Mouse (Mus musculus): ENCODE measurements around the gene Gm43064. TPM values are rescaled to one million over a fixed set of nuclear protein-coding genes. Genes with fewer than 3 reads are reported as not detected.
"Not testable (repeated sequence)": the region's sequence is repeated elsewhere in the genome, so short reads cannot be mapped to it uniquely, and the experiment has no call there.

The Gm43064 gene
- total RNA-seq, 1 experiment: 0.76 TPM

DNA sequence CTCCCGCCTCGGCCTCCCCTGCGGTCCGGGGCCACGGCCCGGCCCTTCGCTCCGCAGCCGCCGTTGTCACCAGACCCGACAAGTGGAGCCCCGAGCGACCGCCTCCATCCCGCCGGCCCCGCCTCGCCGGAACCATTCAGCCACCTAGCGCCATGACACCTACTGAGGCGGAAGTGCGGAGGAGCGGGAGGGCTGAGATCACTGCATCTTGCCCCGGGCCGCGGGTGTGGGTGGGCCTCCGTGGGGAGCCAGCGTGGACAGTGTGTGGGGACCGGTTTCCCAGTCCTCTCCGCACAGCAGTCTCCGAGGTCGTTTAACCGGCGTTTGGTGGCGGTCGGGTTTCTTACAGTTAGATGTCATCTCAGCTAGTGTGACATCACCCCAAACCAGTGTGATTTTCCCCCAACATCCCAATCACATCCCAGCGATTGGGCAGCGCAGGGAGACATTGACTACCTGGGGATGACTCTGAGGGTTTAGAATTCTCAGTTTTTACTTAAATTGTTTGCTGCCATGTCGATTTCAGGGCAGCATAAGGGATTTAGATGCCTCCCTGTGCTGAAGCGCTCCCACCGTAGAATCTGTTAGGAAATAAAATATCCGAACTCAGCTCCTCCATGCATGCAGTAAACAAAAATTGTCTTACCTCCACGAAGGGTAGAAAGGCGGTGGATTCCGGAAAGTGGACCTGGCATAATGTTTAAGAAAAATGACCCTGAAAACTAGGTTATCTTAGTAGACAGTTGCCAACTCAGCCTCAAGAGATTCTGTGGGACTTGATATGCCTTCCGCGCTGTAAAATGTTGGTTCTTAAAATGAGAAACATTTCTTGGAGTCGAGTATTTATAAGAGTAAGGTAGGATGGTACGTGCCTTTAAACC is 17.9 kb upstream of the Gm43064 start, which contains the start of gene Hipk1:
Hipk1 (minus strand) TSS at position 334 of the 881 bp plus-strand sequence.
- no peak within 1 kb of the TSS; the same call in none of the 2 replicates for H3K27ac ChIP-seq (ENCODE audit: insufficient read depth, low read depth, low read length, poor library complexity, severe bottlenecking)
- in situ Hi-C loops (cut with MboI; ENCODE audit: low sequenced_read_pairs in 2 of 2, unreplicated experiment in 2 of 2): no loop called here
- peak; percentile 84 for DNase-seq (ENCODE audit: low read depth, low spot score)
- peak within 1 kb of the TSS; percentile 82 to 95 for H3K4me3 ChIP-seq (ENCODE audit: insufficient read depth in 1 of 2, low read depth in 1 of 2, low read length in 2 of 2, poor library complexity in 1 of 2, severe bottlenecking in 1 of 2)
- peak within 1 kb of the TSS; percentile 84 for H3K9ac ChIP-seq (ENCODE audit: insufficient read depth, low read depth, low read length, poor library complexity, severe bottlenecking)
- no peaks in the 10 kb centered on the region for H3K36me3 ChIP-seq (ENCODE audit: control insufficient read depth, insufficient read depth, low read length, poor library complexity, severe bottlenecking)
- H3K4me1 ChIP-seq (ENCODE audit: control insufficient read depth in 2 of 2, insufficient read depth in 2 of 2, low read length in 2 of 2, poor library complexity in 1 of 2): peaks cover 4 to 7% of the 10 kb centered on the region in 2 experiments; a peak in 3 of 4 replicates
- TF ChIP-seq ZC3H11A (IDR thresholded peaks at IDR 0.05; ENCODE audit: borderline replicate concordance, low read depth, low read length): no peak
- peak; percentile 68 for TF ChIP-seq HCFC1 (IDR thresholded peaks at IDR 0.05; ENCODE audit: borderline replicate concordance, insufficient read depth, low read length)
- no peaks in the 10 kb centered on the region for H3K9me3 ChIP-seq (ENCODE audit: control insufficient read depth, insufficient read depth, low read depth, low read length)

DNA sequence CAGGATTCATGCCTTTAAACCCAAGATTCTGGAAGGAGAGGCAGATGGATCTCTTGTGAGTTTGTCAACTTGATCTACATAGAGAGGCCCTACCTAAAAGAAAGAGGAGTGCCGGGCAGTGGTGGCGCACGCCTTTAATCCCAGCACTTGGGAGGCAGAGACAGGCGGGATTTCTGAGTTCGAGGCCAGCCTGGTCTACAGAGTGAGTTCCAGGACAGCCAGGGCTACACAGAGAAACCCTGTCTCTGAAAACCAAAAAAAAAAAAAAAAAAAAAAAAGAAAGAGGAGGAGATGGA is 17.3 kb upstream of the Gm43064 start:
- in situ Hi-C loops (cut with MboI; ENCODE audit: low sequenced_read_pairs in 2 of 2, unreplicated experiment in 2 of 2); H3K4me1 ChIP-seq (ENCODE audit: control insufficient read depth in 2 of 2, insufficient read depth in 2 of 2, low read length in 2 of 2, poor library complexity in 1 of 2); DNase-seq (ENCODE audit: low read depth, low spot score); H3K36me3 ChIP-seq (ENCODE audit: control insufficient read depth, insufficient read depth, low read length, poor library complexity, severe bottlenecking); H3K27ac ChIP-seq (ENCODE audit: insufficient read depth, low read depth, low read length, poor library complexity, severe bottlenecking); H3K9me3 ChIP-seq (ENCODE audit: control insufficient read depth, insufficient read depth, low read depth, low read length); H3K9ac ChIP-seq (ENCODE audit: insufficient read depth, low read depth, low read length, poor library complexity, severe bottlenecking): not testable (repeated sequence)
- H3K4me3 ChIP-seq (ENCODE audit: insufficient read depth in 1 of 2, low read depth in 1 of 2, low read length in 2 of 2, poor library complexity in 1 of 2, severe bottlenecking in 1 of 2): peak overlapping the region; percentile 82 to 89; a peak in 3 of 4 replicates

DNA sequence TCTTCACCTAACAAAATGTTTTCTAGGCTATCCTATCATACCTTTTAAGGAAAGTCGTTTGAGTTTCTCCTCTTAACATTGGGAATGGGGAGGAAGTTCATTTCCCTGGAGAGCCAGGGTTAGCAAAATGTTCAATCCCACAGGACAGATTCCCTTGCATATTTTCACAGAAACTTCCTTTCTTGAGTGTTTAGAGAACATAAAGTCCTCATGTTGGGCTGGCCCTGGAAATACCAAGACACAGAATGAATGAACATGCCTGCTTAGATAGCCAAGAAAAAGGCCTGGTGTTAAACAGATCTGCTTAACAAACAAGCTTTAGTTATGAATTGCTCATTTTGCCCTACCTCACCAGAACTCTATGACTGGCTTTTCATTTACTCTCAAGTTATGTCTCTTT is 16.8 kb upstream of the Gm43064 start:
- no peak for DNase-seq (ENCODE audit: low read depth, low spot score)
- H3K4me1 ChIP-seq (ENCODE audit: control insufficient read depth in 2 of 2, insufficient read depth in 2 of 2, low read length in 2 of 2, poor library complexity in 1 of 2): peaks cover 2 to 6% of the 10 kb centered on the region in 2 experiments; a peak in 2 of 4 replicates
- in situ Hi-C loops (cut with MboI; ENCODE audit: low sequenced_read_pairs in 2 of 2, unreplicated experiment in 2 of 2): no loop called here
- no peak overlapping the region for H3K9ac ChIP-seq (ENCODE audit: insufficient read depth, low read depth, low read length, poor library complexity, severe bottlenecking)
- no peak overlapping the region for H3K27ac ChIP-seq (ENCODE audit: insufficient read depth, low read depth, low read length, poor library complexity, severe bottlenecking)
- no peaks in the 10 kb centered on the region for H3K36me3 ChIP-seq (ENCODE audit: control insufficient read depth, insufficient read depth, low read length, poor library complexity, severe bottlenecking)
- no peak overlapping the region for H3K4me3 ChIP-seq (ENCODE audit: insufficient read depth in 1 of 2, low read depth in 1 of 2, low read length in 2 of 2, poor library complexity in 1 of 2, severe bottlenecking in 1 of 2)
- no peaks in the 10 kb centered on the region for H3K9me3 ChIP-seq (ENCODE audit: control insufficient read depth, insufficient read depth, low read depth, low read length)
- TF ChIP-seq ZNF384 (IDR thresholded peaks at IDR 0.05; ENCODE audit: low read depth, low read length) (no peak), MAFK (IDR thresholded peaks at IDR 0.05; ENCODE audit: insufficient read depth, low read depth, low read length) (no peak), ZC3H11A (IDR thresholded peaks at IDR 0.05; ENCODE audit: borderline replicate concordance, low read depth, low read length) (no peak), CHD2 (IDR thresholded peaks at IDR 0.05; ENCODE audit: low read depth, low read length) (no peak), HCFC1 (IDR thresholded peaks at IDR 0.05; ENCODE audit: borderline replicate concordance, insufficient read depth, low read length) (no peak)

DNA sequence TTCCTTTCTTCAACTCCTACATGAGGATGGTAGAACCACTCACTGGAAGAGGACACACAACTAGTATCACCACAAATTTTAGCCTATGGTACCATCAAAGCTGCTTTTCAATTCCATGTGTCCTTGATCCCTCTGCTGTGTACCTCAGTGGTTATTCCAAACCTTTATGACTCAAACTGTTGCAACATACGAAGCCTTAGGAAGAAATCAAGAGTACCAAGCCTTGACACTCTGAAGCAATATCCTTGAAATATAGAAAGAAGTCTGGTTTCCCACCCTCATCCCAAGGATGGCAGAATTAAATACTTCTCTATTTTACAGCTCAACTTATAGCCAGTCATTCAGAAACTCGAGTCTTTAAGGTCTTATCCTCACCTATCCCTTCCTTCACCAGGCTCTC is 13.0 kb upstream of the Gm43064 start:
- Histone ChIP-seq H3K9me3 (ENCODE audit: control insufficient read depth, insufficient read depth, low read depth, low read length) (no peaks in the 10 kb centered on the region), H3K27ac (ENCODE audit: insufficient read depth, low read depth, low read length, poor library complexity, severe bottlenecking) (no peak overlapping the region), H3K4me3 (ENCODE audit: insufficient read depth in 1 of 2, low read depth in 1 of 2, low read length in 2 of 2, poor library complexity in 1 of 2, severe bottlenecking in 1 of 2) (no peak overlapping the region), H3K36me3 (ENCODE audit: control insufficient read depth, insufficient read depth, low read length, poor library complexity, severe bottlenecking) (no peaks in the 10 kb centered on the region), H3K4me1 (ENCODE audit: control insufficient read depth in 2 of 2, insufficient read depth in 2 of 2, low read length in 2 of 2, poor library complexity in 1 of 2) (no peaks in the 10 kb centered on the region), H3K9ac (ENCODE audit: insufficient read depth, low read depth, low read length, poor library complexity, severe bottlenecking) (no peak overlapping the region)
- in situ Hi-C loops (cut with MboI; ENCODE audit: low sequenced_read_pairs in 2 of 2, unreplicated experiment in 2 of 2): no loop called here
- TF ChIP-seq HCFC1 (IDR thresholded peaks at IDR 0.05; ENCODE audit: borderline replicate concordance, insufficient read depth, low read length): no peak
- TF ChIP-seq CHD2 (IDR thresholded peaks at IDR 0.05; ENCODE audit: low read depth, low read length): no peak
- no peak for TF ChIP-seq ZNF384 (IDR thresholded peaks at IDR 0.05; ENCODE audit: low read depth, low read length)
- TF ChIP-seq ZC3H11A (IDR thresholded peaks at IDR 0.05; ENCODE audit: borderline replicate concordance, low read depth, low read length): no peak
- no peak for TF ChIP-seq MAFK (IDR thresholded peaks at IDR 0.05; ENCODE audit: insufficient read depth, low read depth, low read length)
- no peak for DNase-seq (ENCODE audit: low read depth, low spot score)

DNA sequence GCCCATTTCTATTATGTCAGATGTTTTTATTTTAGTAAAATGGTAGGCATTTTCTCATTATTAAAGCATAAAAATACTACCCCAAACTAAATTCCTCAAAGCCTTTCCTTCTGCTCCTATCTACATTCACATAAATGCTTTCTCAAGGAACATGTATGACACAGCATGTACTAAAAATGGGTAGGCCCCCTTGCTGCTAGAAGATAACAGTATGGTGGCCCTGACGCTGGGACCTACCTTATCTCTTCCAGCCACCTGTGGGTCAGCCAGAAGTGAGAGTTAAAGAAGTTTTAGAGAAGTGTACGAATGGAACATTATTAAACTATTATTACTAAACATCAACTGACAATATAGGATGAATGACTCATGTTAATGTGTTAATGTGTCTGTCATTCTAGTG is 9.9 kb upstream of the Gm43064 start:
- Histone ChIP-seq H3K9ac (ENCODE audit: insufficient read depth, low read depth, low read length, poor library complexity, severe bottlenecking) (no peak overlapping the region), H3K9me3 (ENCODE audit: control insufficient read depth, insufficient read depth, low read depth, low read length) (no peaks in the 10 kb centered on the region), H3K36me3 (ENCODE audit: control insufficient read depth, insufficient read depth, low read length, poor library complexity, severe bottlenecking) (peaks cover 9% of the 10 kb centered on the region), H3K27ac (ENCODE audit: insufficient read depth, low read depth, low read length, poor library complexity, severe bottlenecking) (no peak overlapping the region), H3K4me3 (ENCODE audit: insufficient read depth in 1 of 2, low read depth in 1 of 2, low read length in 2 of 2, poor library complexity in 1 of 2, severe bottlenecking in 1 of 2) (no peak overlapping the region), H3K4me1 (ENCODE audit: control insufficient read depth in 2 of 2, insufficient read depth in 2 of 2, low read length in 2 of 2, poor library complexity in 1 of 2) (no peaks in the 10 kb centered on the region)
- TF ChIP-seq ZNF384 (IDR thresholded peaks at IDR 0.05; ENCODE audit: low read depth, low read length) (no peak), CHD2 (IDR thresholded peaks at IDR 0.05; ENCODE audit: low read depth, low read length) (no peak), ZC3H11A (IDR thresholded peaks at IDR 0.05; ENCODE audit: borderline replicate concordance, low read depth, low read length) (no peak), HCFC1 (IDR thresholded peaks at IDR 0.05; ENCODE audit: borderline replicate concordance, insufficient read depth, low read length) (no peak), MAFK (IDR thresholded peaks at IDR 0.05; ENCODE audit: insufficient read depth, low read depth, low read length) (no peak)
- in situ Hi-C loops (cut with MboI; ENCODE audit: low sequenced_read_pairs in 2 of 2, unreplicated experiment in 2 of 2): no loop called here
- DNase-seq (ENCODE audit: low read depth, low spot score): no peak
